In genomic region chr19:56108796-56109195, GRCm38 (mm10) we compare ENCODE assay signal across 25 mouse cellular contexts.
"Had no signal": no experiment of that assay in that cellular context is flagged by ENCODE, and none has a peak within 500 bp of the region (broad histone marks: within the 10 kb centered on the region; RNA-seq: fewer than 3 reads in every experiment).

No protein-coding gene starts in this region.

- H3K36me3 ChIP-seq: heart, embryonic 10.5 days; heart, embryonic 13.5 days; heart, embryonic 15.5 days; hindbrain, embryonic 13.5 days; hindbrain, embryonic 15.5 days; kidney, embryonic 15.5 days; limb, embryonic 15.5 days; liver, embryonic 12.5 days had no signal

- H3K4me2 ChIP-seq: heart, embryonic 13.5 days; heart, embryonic 15.5 days; hindbrain, embryonic 13.5 days; hindbrain, embryonic 15.5 days; kidney, embryonic 15.5 days; limb, embryonic 15.5 days; liver, embryonic 12.5 days had no signal

- ATAC-seq: hindbrain, postnatal 0 days; intestine, embryonic 16.5 days; liver, embryonic 12.5 days had no signal

- H3K4me3 ChIP-seq: gastrocnemius, adult 2 months; heart, embryonic 10.5 days; heart, embryonic 13.5 days; heart, embryonic 15.5 days; hindbrain, embryonic 13.5 days; hindbrain, embryonic 15.5 days; kidney, embryonic 15.5 days; layer of hippocampus, adult 2 months; left cerebral cortex, adult 2 months; limb, embryonic 15.5 days; liver, embryonic 12.5 days had no signal

- H3K27ac ChIP-seq: gastrocnemius, adult 2 months; heart, embryonic 10.5 days; heart, embryonic 13.5 days; heart, embryonic 15.5 days; hindbrain, embryonic 13.5 days; hindbrain, embryonic 15.5 days; hindbrain, postnatal 0 days; kidney, embryonic 15.5 days; kidney, postnatal 0 days; layer of hippocampus, adult 2 months; left cerebral cortex, adult 2 months; limb, embryonic 15.5 days; liver, embryonic 12.5 days; liver, embryonic 14.5 days had no signal

- H3K4me1 ChIP-seq: heart, embryonic 15.5 days; hindbrain, embryonic 15.5 days; liver, embryonic 12.5 days had no signal

- H3K27me3 ChIP-seq: heart, embryonic 15.5 days; hindbrain, embryonic 15.5 days; liver, embryonic 12.5 days had no signal

- H3K9me3 ChIP-seq: heart, embryonic 10.5 days; heart, embryonic 13.5 days; heart, embryonic 15.5 days; hindbrain, embryonic 15.5 days; kidney, embryonic 15.5 days; limb, embryonic 15.5 days; liver, embryonic 12.5 days had no signal

- DNase-seq: gastrocnemius, adult 2 months; gastrocnemius, postnatal 10 days; gastrocnemius, postnatal 25 days; heart, adult 18-20 months; heart, postnatal 14 days; heart, postnatal 36 days; kidney, adult 11 months; kidney, adult 2 months; kidney, adult 9 months; kidney, postnatal 14 days; kidney, postnatal 36 days had no signal

- H3K9ac ChIP-seq: heart, embryonic 13.5 days; heart, embryonic 15.5 days; hindbrain, embryonic 13.5 days; hindbrain, embryonic 15.5 days; kidney, embryonic 15.5 days; limb, embryonic 15.5 days; liver, embryonic 12.5 days; liver, embryonic 14.5 days had no signal
